Mouse (Mus musculus) regulatory T cell (primary cell): ENCODE data around the gene Iqschfp.

Experiments
- in situ Hi-C: fragments of 300-600 bp; cut with MboI, MseI; formaldehyde crosslinking; loops from one replicate; pipeline ENCODE4 v1.15.1; 2025; ENCODE audit warnings: high pct_unique_total_duplicates

Gene Iqschfp

DNA sequence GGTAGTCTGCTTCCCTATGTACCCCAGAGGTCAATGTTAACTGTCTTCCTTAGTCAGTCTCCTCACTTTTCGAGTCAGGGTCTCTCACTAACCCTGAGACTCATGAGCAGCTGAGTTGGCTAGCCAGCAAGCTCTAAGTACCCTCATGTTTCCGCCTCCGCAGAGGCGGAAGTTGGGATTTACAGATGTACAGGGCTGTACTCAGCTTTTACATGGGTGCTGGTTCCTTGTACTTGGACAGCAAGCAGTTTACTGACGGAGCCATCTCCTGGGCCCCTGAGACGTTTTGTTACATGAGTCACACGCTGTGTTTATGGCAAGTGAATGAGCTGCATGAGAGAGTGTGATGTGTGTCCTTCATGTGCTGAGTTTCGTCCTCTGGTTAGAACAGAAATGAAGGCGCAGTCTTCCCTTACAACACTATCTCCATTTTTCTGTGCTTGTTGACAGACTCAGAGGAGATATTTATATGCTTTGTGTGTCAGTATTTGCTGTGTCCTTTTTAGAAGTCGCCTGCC, 633.4 kb downstream of the Iqschfp start:
- in situ Hi-C loops: loop anchor here (25.0 kb wide), 1 partner anchor 463 kb away; the partner anchor contains the start of gene Schip1

- in situ Hi-C loops: loop anchor here (25.0 kb wide), 1 partner anchor 464 kb away; the partner anchor contains the start of gene Schip1
Observed at GRCm38 (mm10) chr3:68526416-68526815, 634.4 kb downstream of the Iqschfp start.

GRCm38 (mm10) chr3:68527182-68527581, 635.1 kb downstream of the Iqschfp start:
- in situ Hi-C loops: loop anchor here (25.0 kb wide), 1 partner anchor 465 kb away; the partner anchor contains the start of gene Schip1

GRCm38 (mm10) chr3:68531908-68532307, 639.9 kb downstream of the Iqschfp start:
- in situ Hi-C loops: loop anchor here (25.0 kb wide), 1 partner anchor 470 kb away; the partner anchor contains the start of gene Schip1

GRCm38 (mm10) chr3:68534571-68535051, 642.6 kb downstream of the Iqschfp start:
- in situ Hi-C loops: loop anchor here (25.0 kb wide), 1 partner anchor 472 kb away; the partner anchor contains the start of gene Schip1

- in situ Hi-C loops: loop anchor here (25.0 kb wide), 1 partner anchor 473 kb away; the partner anchor contains the start of gene Schip1
Observed at GRCm38 (mm10) chr3:68535160-68535728, 643.2 kb downstream of the Iqschfp start.

- in situ Hi-C loops: loop anchor here (25.0 kb wide), 1 partner anchor 474 kb away; the partner anchor contains the start of gene Schip1
Observed at GRCm38 (mm10) chr3:68536071-68536470, 644.0 kb downstream of the Iqschfp start.

DNA sequence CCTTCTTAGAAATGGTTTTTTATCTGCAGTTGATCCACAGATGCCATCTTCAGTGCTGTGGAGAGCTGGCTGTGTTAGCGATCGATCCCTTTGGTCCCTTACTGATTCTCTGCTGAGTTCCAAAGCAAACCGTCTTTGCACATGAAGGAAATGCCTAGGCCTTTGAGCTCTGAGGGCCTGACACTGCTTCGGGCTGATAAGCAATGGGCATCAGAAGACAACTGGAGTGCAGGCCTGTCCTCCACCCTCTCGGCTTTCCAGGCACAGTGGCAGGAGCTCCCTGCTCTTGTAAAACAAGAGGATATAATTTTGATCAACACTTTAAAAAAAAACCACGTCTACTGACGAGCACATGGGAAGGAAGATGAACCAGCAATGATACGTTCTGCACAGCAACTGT, 649.7 kb downstream of the Iqschfp start:
- in situ Hi-C loops: loop anchor here (25.0 kb wide), 1 partner anchor 479 kb away; the partner anchor contains the start of gene Schip1

- in situ Hi-C loops: loop anchor here (25.0 kb wide), 1 partner anchor 481 kb away; the partner anchor contains the start of gene Schip1
Observed at GRCm38 (mm10) chr3:68542944-68543501, 651.0 kb downstream of the Iqschfp start.

DNA sequence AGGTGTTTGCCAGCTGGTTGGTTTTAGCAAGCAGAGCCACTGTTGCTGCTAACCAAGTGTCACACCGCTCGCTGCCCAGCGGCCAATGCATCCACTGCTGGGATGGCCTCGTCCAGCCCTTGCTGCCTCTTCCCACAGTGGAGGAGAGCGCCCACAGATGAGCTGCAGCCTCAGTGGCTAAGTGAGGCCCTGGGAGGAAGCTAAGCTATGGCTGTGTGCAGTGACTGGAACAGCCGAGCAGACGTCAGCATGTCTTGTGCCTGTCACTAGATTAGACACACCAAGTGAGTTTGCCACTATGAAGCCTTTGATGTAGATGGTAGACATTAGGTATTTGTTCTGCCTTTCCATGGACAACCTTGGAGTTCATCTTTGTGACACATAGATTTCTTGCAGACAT, 652.8 kb downstream of the Iqschfp start:
- in situ Hi-C loops: loop anchor here (25.0 kb wide), 1 partner anchor 483 kb away; the partner anchor contains the start of gene Schip1

DNA sequence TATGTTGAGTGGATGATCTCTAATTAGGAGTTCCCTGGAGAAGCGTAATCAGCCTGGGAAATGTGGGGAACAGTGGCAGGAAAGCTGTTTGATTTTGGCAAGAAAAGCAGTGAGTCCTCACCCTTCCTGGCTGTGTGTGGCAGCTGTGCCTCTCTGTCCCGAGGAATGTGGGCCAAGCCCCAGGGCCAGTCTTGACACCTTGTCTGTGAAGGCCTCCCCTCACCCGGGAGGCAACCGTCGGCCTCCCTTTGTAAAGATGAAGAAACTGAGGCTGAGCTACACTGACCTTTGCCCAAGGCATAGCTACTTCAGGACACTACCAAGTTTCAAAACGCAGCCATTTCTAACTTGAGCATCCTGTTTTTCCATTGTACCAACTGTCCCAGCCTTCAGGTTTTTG, 653.9 kb downstream of the Iqschfp start:
- in situ Hi-C loops: loop anchor here (25.0 kb wide), 1 partner anchor 484 kb away; the partner anchor contains the start of gene Schip1

- in situ Hi-C loops: no loop called here
Observed at GRCm38 (mm10) chr3:68555087-68555662, 663.1 kb downstream of the Iqschfp start.

GRCm38 (mm10) chr3:68556891-68557290, 664.9 kb downstream of the Iqschfp start:
- in situ Hi-C loops: no loop called here

DNA sequence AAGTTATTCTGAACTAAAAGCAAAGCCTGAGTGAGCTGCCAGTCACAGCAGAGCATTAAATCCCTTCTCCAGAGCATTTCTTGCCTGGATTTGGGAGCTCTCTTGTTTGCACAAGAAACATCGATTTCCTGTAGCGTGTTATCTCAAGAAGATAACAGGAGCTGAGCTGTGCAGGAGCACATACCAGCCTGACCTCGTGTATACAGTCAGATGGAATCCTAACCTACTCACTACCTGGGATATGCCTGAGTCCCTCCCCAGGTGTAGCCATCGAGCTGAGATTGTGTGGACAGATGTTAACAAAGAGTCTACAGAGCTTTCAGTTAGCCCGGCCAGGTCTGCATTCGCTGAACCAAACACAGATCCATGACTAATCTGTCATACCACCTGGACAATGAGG, 666.7 kb downstream of the Iqschfp start:
- in situ Hi-C loops: no loop called here

- in situ Hi-C loops: no loop called here
Observed at GRCm38 (mm10) chr3:68560057-68560456, 668.0 kb downstream of the Iqschfp start.

DNA sequence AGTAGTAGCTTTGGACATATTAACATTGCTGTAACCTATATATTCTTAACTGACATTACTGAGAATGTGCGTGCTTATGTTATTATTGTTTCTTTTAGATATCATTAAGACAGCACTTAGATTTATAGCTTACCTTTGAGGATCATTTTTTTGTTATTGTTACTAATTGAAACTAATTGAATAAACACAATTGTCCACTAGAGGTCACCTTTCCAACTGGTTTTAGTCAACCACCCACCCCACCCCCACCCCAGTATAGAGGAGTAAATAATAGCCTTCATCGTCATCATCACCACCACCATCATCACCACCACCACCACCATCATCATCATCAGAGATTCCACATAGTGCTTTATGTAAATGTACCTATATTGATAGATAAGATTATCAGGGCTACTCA, 670.8 kb downstream of the Iqschfp start:
- in situ Hi-C loops: no loop called here

GRCm38 (mm10) chr3:68563922-68564321, 671.9 kb downstream of the Iqschfp start:
- in situ Hi-C loops: no loop called here

DNA sequence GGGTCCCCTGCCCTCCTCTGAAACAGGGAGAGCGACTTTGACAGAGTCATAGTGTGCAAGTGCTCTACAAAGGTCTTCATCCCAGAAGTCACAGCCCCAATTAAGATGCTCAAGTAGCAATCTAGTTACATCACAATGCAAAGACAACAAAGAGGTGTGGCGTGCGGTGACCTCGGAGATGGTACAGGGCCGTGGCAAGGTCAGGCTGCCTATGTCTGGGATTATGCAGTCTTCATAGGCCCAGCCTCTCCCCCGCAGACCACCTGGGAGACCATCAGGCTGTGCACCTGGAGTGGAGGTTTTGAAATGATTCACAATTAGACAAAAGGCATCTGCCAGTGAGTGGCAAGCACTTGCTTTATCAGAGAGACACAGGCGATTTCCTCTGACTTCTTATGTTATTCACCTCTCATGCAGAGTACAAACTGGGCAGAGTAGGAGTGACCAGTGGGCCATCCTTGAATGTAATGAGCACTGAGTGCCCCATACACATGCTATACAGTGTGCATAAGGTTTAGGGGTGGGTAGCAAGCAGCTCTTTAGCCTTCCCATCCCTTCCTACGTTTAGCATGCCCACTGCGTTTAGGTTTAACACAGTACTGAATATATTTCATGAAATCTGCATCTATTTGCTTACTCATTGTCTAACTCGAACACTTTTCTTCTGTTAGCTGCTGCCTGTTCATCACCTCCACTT, 673.1 kb downstream of the Iqschfp start:
- in situ Hi-C loops: no loop called here

GRCm38 (mm10) chr3:68565675-68566055, 673.6 kb downstream of the Iqschfp start:
- in situ Hi-C loops: no loop called here

- in situ Hi-C loops: no loop called here
Observed at GRCm38 (mm10) chr3:68567581-68567980, 675.5 kb downstream of the Iqschfp start.

GRCm38 (mm10) chr3:68568149-68568548, 676.1 kb downstream of the Iqschfp start:
- in situ Hi-C loops: no loop called here
